Mouse (Mus musculus) yolk sac, embryonic 10.5 days (tissue): ENCODE measurements at regions not wholly inside any gene's neighbourhood (a gene's known extent, or its start where the extent isn't known, plus 50 kb on each side); places are given as distances from the start of the nearest gene placed in this dataset.
"Not testable (repeated sequence)": the region's sequence is repeated elsewhere in the genome, so short reads cannot be mapped to it uniquely, and the experiment has no call there.

Experiments
- DNase-seq: peaks from one replicate; pipeline ENCODE4 v3.0.0-alpha.2; 2017; ENCODE audit warnings: low spot score

- no peak for DNase-seq
Observed at GRCm38 (mm10) chr12:8447612-8448011, 52.2 kb downstream of the Rhob start.

- no peak for DNase-seq
Observed at GRCm38 (mm10) chr12:8447025-8447424, 52.8 kb downstream of the Rhob start.

DNA sequence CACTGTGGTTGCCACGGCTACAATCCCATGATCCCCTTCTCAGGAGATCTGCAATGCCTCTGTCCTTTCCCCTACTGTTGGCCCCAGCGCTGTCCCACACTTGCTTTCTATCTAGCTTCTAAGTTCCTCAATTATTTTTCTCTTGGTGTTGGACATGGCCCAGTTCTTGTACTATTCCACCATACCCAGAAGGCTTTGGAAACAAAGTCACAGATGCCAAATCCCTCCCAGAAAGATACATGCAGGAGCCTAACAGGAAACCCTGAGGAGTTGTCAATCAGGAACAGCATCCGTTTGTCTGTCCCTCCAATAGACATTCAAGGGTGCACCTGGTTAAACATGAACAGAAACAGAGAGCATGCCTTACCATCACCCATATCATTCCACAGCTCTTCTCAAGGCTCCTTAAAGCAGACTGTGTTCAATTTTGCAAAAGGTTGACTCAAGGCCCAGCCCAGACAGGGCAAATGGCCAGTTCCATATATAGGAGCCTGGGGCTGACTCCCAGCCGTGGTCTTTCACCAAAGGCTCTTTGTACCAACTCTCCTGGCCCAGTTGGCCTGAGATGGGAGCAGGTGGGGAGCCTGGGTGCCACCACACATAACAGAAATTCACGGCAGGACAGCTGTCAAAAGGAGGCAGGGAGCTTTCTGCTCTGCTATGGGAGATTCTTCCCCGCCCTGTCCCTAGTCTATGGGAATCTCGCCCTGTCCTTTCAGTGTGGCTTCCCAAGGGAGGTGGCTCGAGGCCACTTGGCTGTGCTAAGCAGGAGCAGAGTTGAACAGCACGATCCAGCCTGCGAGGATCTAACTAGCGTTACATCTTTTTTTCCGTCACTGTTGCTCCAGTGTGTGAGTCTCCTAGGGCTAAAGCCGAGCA lies 54.6 kb downstream of the Rhob start:
- DNase-seq: no peak

GRCm38 (mm10) chr12:8443917-8444453 lies 55.8 kb downstream of the Rhob start:
- no peak for DNase-seq

DNA sequence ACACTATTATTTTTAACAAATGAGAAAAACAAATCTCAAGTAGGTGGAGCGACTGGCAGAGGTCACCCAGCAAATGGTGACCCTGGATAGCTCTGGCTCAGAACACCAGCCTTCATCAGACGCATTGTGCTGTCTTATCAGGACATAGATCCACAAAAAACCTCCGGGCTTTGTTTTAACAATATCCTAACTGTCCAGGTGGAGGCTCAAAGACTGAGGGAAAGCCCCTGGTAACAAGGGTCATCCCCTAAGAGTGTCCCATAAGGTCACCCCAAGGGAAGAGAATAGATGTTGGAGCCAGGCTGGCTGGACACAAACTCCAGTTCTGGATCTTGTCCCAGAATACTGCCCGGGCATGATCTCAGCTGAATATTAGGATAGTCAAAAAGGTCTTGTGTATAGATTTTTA lies 56.6 kb downstream of the Rhob start:
- DNase-seq: no peak

GRCm38 (mm10) chr12:8441275-8441674 lies 58.5 kb downstream of the Rhob start:
- DNase-seq: no peak

DNA sequence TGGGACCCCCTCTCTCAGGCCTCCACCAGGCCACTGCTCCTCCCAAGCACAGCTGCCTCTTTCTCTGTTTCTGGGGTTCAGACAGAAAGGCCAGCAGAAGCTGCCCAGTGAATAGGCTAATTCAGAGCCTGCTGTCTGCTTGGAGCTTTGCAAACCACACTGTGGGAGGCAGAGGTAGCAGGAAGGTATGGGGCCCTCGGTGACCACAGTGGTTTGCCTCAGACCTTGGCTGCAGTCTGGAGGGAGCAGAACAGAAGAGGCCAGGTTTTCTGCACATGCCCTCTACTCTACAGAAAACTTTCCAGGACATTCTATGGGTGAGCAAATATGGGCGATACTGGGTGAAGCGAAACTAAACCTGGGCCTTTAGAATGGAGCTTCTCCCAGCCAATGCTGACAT lies 59.4 kb downstream of the Rhob start:
- no peak for DNase-seq

- no peak for DNase-seq
Observed at GRCm38 (mm10) chr12:8439957-8440356, 59.9 kb downstream of the Rhob start.

DNA sequence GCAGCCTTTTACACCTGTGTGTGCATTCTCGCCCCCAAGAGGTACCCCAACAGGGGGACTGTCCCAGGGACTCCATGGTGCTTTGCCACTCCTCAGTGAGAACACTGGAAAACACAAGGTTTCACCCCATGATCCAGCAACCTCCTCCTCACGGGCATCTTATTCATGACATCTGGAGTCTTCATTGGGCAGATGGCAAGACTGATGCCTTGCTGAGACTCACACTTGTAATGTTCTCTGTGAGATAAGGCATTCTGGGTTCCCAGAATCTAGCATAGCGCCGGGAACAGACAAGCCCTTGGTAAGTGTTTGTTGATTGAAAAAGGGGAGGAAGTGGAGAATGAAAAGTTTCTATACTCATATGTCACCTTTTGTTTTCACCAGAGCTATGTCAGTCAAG lies 60.3 kb downstream of the Rhob start:
- no peak for DNase-seq

DNA sequence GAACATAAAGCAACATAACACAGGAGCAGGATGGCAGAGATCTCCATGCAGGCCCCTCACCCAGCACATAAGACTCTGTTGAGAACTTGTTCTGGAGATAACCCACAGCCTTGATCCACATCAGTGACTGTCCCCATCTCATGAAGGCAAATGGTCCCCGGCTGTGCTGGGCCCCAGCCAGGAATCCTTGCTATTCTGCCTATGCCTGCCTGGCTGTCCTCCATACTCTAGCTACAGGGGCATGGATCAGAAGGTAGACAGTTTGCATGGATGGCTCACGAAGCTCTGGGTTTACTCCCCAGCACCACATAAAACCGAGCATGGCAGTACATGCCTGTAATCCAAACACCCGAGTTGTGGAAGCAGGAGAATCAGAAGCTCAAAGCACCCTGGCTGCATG lies 61.2 kb downstream of the Rhob start:
- no peak for DNase-seq

GRCm38 (mm10) chr12:8436976-8437580 lies 62.7 kb downstream of the Rhob start:
- DNase-seq: no peak

DNA sequence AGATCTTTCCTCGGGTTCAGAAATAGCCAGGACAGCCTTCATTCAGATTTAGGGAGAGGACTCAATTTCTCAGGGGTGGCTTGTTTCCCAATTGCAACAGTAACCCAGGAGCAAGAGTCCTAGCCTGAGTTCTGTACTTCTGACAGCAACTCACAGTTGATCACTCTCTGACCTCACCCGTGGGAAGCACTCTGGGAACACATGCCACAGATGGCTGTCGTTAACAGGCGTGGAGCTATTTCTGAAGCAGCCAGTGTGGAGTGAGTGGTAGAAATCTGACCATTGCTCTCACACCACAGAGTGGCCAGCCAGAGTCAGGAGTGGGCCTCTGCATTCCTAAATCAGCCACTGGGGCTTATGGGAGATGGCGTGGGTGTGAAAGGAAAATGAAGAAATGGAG lies 63.3 kb downstream of the Rhob start:
- DNase-seq: no peak

DNA sequence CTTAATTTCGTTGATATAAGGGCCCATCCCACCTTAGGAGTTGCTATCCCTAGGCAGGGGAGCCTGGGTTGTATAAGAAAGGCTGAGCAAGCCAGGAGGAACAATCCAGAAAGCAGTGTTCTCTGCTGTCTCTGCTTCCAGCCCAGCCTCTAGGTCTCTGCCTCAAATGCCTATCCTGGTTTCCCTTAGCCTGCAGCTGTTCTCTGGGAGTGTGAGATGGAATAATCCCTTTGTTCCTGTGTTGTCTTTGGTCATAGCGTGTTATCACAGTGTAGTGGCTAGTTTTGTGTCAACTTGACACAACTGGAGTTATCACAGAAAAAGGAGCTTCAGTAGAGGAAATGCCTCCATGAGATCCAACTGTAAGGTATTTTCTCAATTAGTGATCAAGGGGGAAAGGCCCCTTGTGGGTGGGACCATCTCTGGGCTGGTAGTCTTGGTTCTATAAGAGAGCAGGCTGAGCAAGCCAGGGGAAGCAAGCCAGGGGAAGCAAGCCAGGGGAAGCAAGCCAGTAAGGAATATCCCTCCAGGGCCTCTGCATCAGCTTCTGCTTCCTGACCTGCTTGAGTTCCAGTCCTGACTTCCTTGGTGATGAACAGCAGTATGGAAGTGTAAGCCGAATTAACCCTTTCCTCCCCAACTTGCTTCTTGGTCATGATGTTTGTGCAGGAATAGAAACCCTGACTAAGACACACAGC lies 64.0 kb downstream of the Rhob start:
- not testable (repeated sequence) for DNase-seq

- no peak for DNase-seq
Observed at GRCm38 (mm10) chr12:8428228-8428990, 71.4 kb downstream of the Rhob start.

GRCm38 (mm10) chr12:8424515-8424914 lies 75.3 kb downstream of the Rhob start:
- no peak for DNase-seq

DNA sequence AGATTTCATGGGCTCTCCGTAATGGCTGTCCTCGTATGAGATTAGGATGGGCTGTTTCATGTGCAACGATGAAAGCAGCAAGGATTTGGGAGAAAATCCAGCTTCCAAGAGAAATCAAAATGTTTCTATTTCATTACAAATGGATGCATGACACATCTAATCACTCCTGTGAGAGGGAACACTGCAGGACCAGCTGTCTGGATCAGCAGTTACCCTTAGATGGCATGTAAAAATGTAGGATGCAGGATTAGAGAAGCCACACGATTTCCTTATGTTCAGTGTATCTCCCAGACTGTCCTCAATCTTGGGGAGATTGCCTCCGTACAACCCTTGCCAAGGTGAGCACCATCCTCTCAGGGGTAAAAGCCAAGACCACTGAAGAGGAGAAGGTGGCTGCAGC lies 77.1 kb downstream of the Rhob start:
- DNase-seq: no peak

- no peak for DNase-seq
Observed at GRCm38 (mm10) chr12:8421271-8421567, 78.6 kb downstream of the Rhob start.

- DNase-seq: no peak
Observed at GRCm38 (mm10) chr12:8420511-8421270, 79.1 kb downstream of the Rhob start.

GRCm38 (mm10) chr12:8418890-8419289 lies 80.9 kb downstream of the Rhob start:
- DNase-seq: no peak

GRCm38 (mm10) chr12:8417127-8417790 lies 82.5 kb downstream of the Rhob start:
- DNase-seq: no peak

GRCm38 (mm10) chr12:8412125-8412524 lies 87.7 kb downstream of the Rhob start:
- no peak for DNase-seq
